Mouse (Mus musculus) stomach, embryonic 14.5 days (tissue): Measurements from ENCODE around the gene Drosha. TPM values are rescaled to one million over a fixed set of nuclear protein-coding genes. Genes with fewer than 3 reads are reported as not detected.

Experiments
- ATAC-seq: fragments of 200-750 bp; cut with Nextera tagmentation; 2 replicates; pipeline ENCODE4 v1.8.0; 2017; ENCODE audit warnings: low read depth, moderate TSS enrichment; ENCODE audit not compliant: insufficient number of reproducible peaks, insufficient read depth, low FRiP score
- H3K27ac ChIP-seq: fragments of 300-500 bp; sonication (generic); 2 replicates; pipeline ENCODE4 v1.5.1; 2014; ENCODE audit warnings: mild to moderate bottlenecking, low read length, moderate library complexity, mixed read lengths
- H3K27me3 ChIP-seq: fragments of 300-500 bp; sonication (generic); 2 replicates; pipeline ENCODE4 v1.6.1; 2014; ENCODE audit warnings: low read length, control low read depth, mixed read lengths; ENCODE audit not compliant: control insufficient read depth, insufficient read depth
- H3K36me3 ChIP-seq: fragments of 300-500 bp; sonication (generic); 2 replicates; pipeline ENCODE4 v1.6.1; 2014; ENCODE audit warnings: mild to moderate bottlenecking, control low read depth, low read length, moderate library complexity, mixed read lengths; ENCODE audit not compliant: control insufficient read depth, insufficient read depth
- H3K4me1 ChIP-seq: fragments of 300-500 bp; sonication (generic); 2 replicates; pipeline ENCODE4 v1.6.1; 2014; ENCODE audit warnings: low read length, control low read depth, mixed read lengths; ENCODE audit not compliant: control insufficient read depth, insufficient read depth
- H3K4me2 ChIP-seq: fragments of 300-500 bp; sonication (generic); replicated peaks from 2 replicates; pipeline ENCODE4 v1.6.1; 2014; ENCODE audit warnings: low read depth, low read length, control low read depth
- H3K4me3 ChIP-seq: fragments of 300-500 bp; sonication (generic); 2 replicates; pipeline ENCODE4 v1.5.1; 2014; ENCODE audit warnings: low read depth, low read length, control low read depth
- H3K9ac ChIP-seq: fragments of 300-500 bp; sonication (generic); replicated peaks from 2 replicates; pipeline ENCODE4 v1.6.1; 2014; ENCODE audit warnings: low read depth, mild to moderate bottlenecking, control low read depth, low read length, moderate library complexity, mixed read lengths
- H3K9me3 ChIP-seq: fragments of 300-500 bp; sonication (generic); 2 replicates; pipeline ENCODE4 v1.6.1; 2016; ENCODE audit warnings: low read depth, low read length, control low read depth; ENCODE audit not compliant: control insufficient read depth
- WGBS: fragments of 180-500 bp; shearing (Covaris S2); extraction: QIAGEN DNeasy Blood & Tissue Kit; methylation state at CpG from one replicate; pipeline ENCODE4 v1.1.7; 2014; 5-methylcytosine and 5-hydroxymethylcytosine counted together
- polyA plus RNA-seq: library from polyadenylated mRNA; unstranded; fragments of >200 nt; fragmentation: Nextera tagmentation; extraction: Ambion mirVana; gene quantifications from 2 replicates; pipeline ENCODE4 v1.2.1, GENCODE M21; 2014

The Drosha gene
- polyA plus RNA-seq, 1 experiment from 2014 or later, result 41.3 TPM

- Histone ChIP-seq H3K27me3 (no peaks in the 10 kb centered on the region), H3K4me3 (no peak overlapping the region), H3K4me2 (no peak overlapping the region), H3K27ac (no peak overlapping the region), H3K9me3 (no peaks in the 10 kb centered on the region), H3K4me1 (no peaks in the 10 kb centered on the region), H3K9ac (no peak overlapping the region), H3K36me3 (peaks cover 47% of the 10 kb centered on the region)
- 89% methylated on average over 9 of the region's 9 CpGs for WGBS
- no peak for ATAC-seq
Measured at GRCm38 (mm10) chr15:12878581-12878980, 54.0 kb downstream of the Drosha start.

GRCm38 (mm10) chr15:12879937-12880336 is 55.3 kb downstream of the Drosha start:
- Histone ChIP-seq H3K4me3 (no peak overlapping the region), H3K4me2 (no peak overlapping the region), H3K36me3 (peaks cover 57% of the 10 kb centered on the region), H3K27ac (no peak overlapping the region), H3K9ac (no peak overlapping the region), H3K4me1 (no peaks in the 10 kb centered on the region), H3K27me3 (no peaks in the 10 kb centered on the region), H3K9me3 (no peaks in the 10 kb centered on the region)
- WGBS, result 72% methylated on average over 8 of the region's 8 CpGs
- ATAC-seq, result no peak

- WGBS, result 89% methylated on average over 15 of the region's 15 CpGs
- H3K27me3 ChIP-seq, result no peaks in the 10 kb centered on the region
- H3K4me3 ChIP-seq, result no peak overlapping the region
- no peaks in the 10 kb centered on the region for H3K4me1 ChIP-seq
- H3K27ac ChIP-seq, result no peak overlapping the region
- no peaks in the 10 kb centered on the region for H3K9me3 ChIP-seq
- H3K4me2 ChIP-seq, result no peak overlapping the region
- no peak overlapping the region for H3K9ac ChIP-seq
- ATAC-seq, result no peak
- H3K36me3 ChIP-seq, result peaks cover 59% of the 10 kb centered on the region
Measured at GRCm38 (mm10) chr15:12884855-12885254, 60.2 kb downstream of the Drosha start.

GRCm38 (mm10) chr15:12885361-12885760 is 60.7 kb downstream of the Drosha start:
- H3K36me3 ChIP-seq, result peaks cover 62% of the 10 kb centered on the region

GRCm38 (mm10) chr15:12887206-12887605 is 62.6 kb downstream of the Drosha start:
- no peak overlapping the region for H3K9ac ChIP-seq
- H3K4me3 ChIP-seq, result no peak overlapping the region
- no peak for ATAC-seq
- H3K27me3 ChIP-seq, result no peaks in the 10 kb centered on the region
- no peak overlapping the region for H3K27ac ChIP-seq
- peaks cover 62% of the 10 kb centered on the region for H3K36me3 ChIP-seq
- H3K9me3 ChIP-seq, result no peaks in the 10 kb centered on the region
- no peaks in the 10 kb centered on the region for H3K4me1 ChIP-seq
- WGBS, result 93% methylated on average over 8 of the region's 8 CpGs
- no peak overlapping the region for H3K4me2 ChIP-seq

More at GRCm38 (mm10) chr15:12885361-12885760, 60.7 kb downstream of the Drosha start:
- Histone ChIP-seq H3K4me1 (no peaks in the 10 kb centered on the region), H3K27ac (no peak overlapping the region), H3K9me3 (no peaks in the 10 kb centered on the region), H3K4me3 (no peak overlapping the region), H3K27me3 (no peaks in the 10 kb centered on the region), H3K9ac (no peak overlapping the region), H3K4me2 (no peak overlapping the region)
- WGBS, result 96% methylated on average over 11 of the region's 11 CpGs
- ATAC-seq, result no peak

- H3K4me1 ChIP-seq, result no peaks in the 10 kb centered on the region
- H3K4me3 ChIP-seq, result no peak overlapping the region
- peaks cover 51% of the 10 kb centered on the region for H3K36me3 ChIP-seq
- ATAC-seq, result no peak
- no peak overlapping the region for H3K4me2 ChIP-seq
- no peak overlapping the region for H3K9ac ChIP-seq
- no peak overlapping the region for H3K27ac ChIP-seq
- H3K27me3 ChIP-seq, result no peaks in the 10 kb centered on the region
- no peaks in the 10 kb centered on the region for H3K9me3 ChIP-seq
- WGBS, result 90% methylated on average over 4 of the region's 4 CpGs
Measured at GRCm38 (mm10) chr15:12888312-12888711, 63.7 kb downstream of the Drosha start.

GRCm38 (mm10) chr15:12889909-12890308 is 65.3 kb downstream of the Drosha start:
- no peak overlapping the region for H3K4me3 ChIP-seq
- H3K36me3 ChIP-seq, result peaks cover 36% of the 10 kb centered on the region
- H3K27me3 ChIP-seq, result no peaks in the 10 kb centered on the region
- no peak overlapping the region for H3K27ac ChIP-seq
- 90% methylated on average over 11 of the region's 11 CpGs for WGBS
- no peaks in the 10 kb centered on the region for H3K9me3 ChIP-seq
- ATAC-seq, result no peak
- no peak overlapping the region for H3K9ac ChIP-seq
- no peaks in the 10 kb centered on the region for H3K4me1 ChIP-seq
- no peak overlapping the region for H3K4me2 ChIP-seq

- H3K9ac ChIP-seq, result no peak overlapping the region
- no peak for ATAC-seq
- H3K4me3 ChIP-seq, result no peak overlapping the region
- peaks cover 18% of the 10 kb centered on the region for H3K36me3 ChIP-seq
- no peaks in the 10 kb centered on the region for H3K4me1 ChIP-seq
- no peak overlapping the region for H3K27ac ChIP-seq
- H3K27me3 ChIP-seq, result no peaks in the 10 kb centered on the region
- H3K4me2 ChIP-seq, result no peak overlapping the region
- H3K9me3 ChIP-seq, result peaks cover 3% of the 10 kb centered on the region; the same call in 1 of the 2 replicates
- 89% methylated on average over 13 of the region's 13 CpGs for WGBS
Measured at GRCm38 (mm10) chr15:12895426-12895825, 70.8 kb downstream of the Drosha start.
